Mouse (Mus musculus) lung, embryonic 16.5 days (tissue): ENCODE measurements around the gene Idi1. TPM values are rescaled to one million over a fixed set of nuclear protein-coding genes. Genes with fewer than 3 reads are reported as not detected.
"Not testable (repeated sequence)": the region's sequence is repeated elsewhere in the genome, so short reads cannot be mapped to it uniquely, and the experiment has no call there.

ENCODE experiments used
- ATAC-seq: fragments of 200-750 bp; cut with Nextera tagmentation; 2 replicates; pipeline ENCODE4 v1.8.0; 2017; ENCODE audit warnings: low read depth, mild to moderate bottlenecking, moderate library complexity
- H3K27ac ChIP-seq: fragments of 300-500 bp; sonication (generic); 2 replicates; pipeline ENCODE4 v1.5.1; 2014; ENCODE audit warnings: mild to moderate bottlenecking, control low read depth, low read length
- H3K27me3 ChIP-seq: fragments of 300-500 bp; sonication (generic); 2 replicates; pipeline ENCODE4 v1.6.1; 2014; ENCODE audit warnings: low read depth, low read length, mixed read lengths; ENCODE audit not compliant: control insufficient read depth, insufficient read depth
- H3K36me3 ChIP-seq: fragments of 300-500 bp; sonication (generic); 2 replicates; pipeline ENCODE4 v1.6.1; 2014; ENCODE audit warnings: low read length; ENCODE audit not compliant: control insufficient read depth, insufficient read depth
- H3K4me1 ChIP-seq: fragments of 300-500 bp; sonication (generic); replicated peaks from 2 replicates; pipeline ENCODE4 v1.6.1; 2014; ENCODE audit warnings: low read length, mixed read lengths; ENCODE audit not compliant: control insufficient read depth, insufficient read depth
- H3K4me2 ChIP-seq: fragments of 300-500 bp; sonication (generic); 2 replicates; pipeline ENCODE4 v1.6.1; 2014; ENCODE audit warnings: low read depth, low read length, control low read depth
- H3K4me3 ChIP-seq: fragments of 300-500 bp; sonication (generic); 2 replicates; pipeline ENCODE4 v1.5.1; 2014; ENCODE audit warnings: mild to moderate bottlenecking, low read length, control low read depth
- H3K9ac ChIP-seq: fragments of 300-500 bp; sonication (generic); 2 replicates; pipeline ENCODE4 v1.6.1; 2014; ENCODE audit warnings: low read length, control low read depth
- H3K9me3 ChIP-seq: fragments of 300-500 bp; sonication (generic); 2 replicates; pipeline ENCODE4 v1.6.1; 2016; ENCODE audit warnings: low read length; ENCODE audit not compliant: control insufficient read depth
- WGBS: fragments of 180-500 bp; shearing (Covaris S2); extraction: QIAGEN DNeasy Blood & Tissue Kit; methylation state at CpG from one replicate; pipeline ENCODE4 v1.1.7; 2014; 5-methylcytosine and 5-hydroxymethylcytosine counted together
- polyA plus RNA-seq: library from polyadenylated mRNA; unstranded; fragments of >200 nt; fragmentation: Nextera tagmentation; extraction: Ambion mirVana; gene quantifications from 2 replicates; pipeline ENCODE4 v1.2.1, GENCODE M21; 2015

Idi1 gene
- 54.2 and 59.9 TPM in 2 replicates for polyA plus RNA-seq

DNA sequence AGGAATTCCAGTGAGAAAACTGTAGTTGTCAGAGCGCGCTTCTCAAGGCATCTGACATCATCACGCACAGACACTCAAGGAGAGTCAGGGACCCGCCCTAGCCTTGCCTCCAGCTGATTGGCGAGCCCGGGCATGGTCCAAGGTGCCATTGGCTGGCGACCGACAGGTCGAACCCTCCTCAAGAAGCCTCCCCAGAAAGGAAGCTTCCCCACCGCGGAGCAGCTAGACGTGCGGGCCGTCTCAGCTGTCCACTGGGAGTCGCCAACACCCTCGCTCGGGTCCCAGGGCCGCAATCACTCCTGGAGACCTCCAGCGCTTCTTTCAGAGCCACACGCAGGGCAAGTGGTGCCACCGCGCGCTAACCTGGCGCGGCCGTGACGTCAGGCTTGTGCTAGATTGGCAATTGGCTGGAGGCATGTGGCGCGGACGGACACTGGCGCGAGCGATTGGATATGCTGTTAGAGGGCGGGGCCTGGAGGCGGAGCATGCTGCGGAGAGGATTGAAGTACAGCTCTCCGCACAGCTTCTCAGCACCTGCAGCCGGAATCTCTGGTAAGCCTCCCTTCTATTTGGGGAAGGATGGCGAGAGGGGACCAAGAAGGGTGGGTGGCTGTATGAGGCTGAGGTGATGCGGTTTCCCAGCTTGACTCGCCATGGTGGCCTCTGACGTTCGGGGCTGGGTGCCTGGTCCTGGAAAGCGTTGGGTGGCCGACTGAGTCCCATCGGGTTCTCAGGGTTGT is at the start of gene Idi1:
Idi1 (plus strand) TSS at position 57 of the 740 bp plus-strand sequence.
- peak within 1 kb of the TSS; percentile 76 for H3K9ac ChIP-seq
- H3K4me1 ChIP-seq: peaks cover 6% of the 10 kb centered on the region
- H3K9me3 ChIP-seq: no peaks in the 10 kb centered on the region
- H3K4me3 ChIP-seq: peak within 1 kb of the TSS; percentile 68
- peak within 1 kb of the TSS; percentile 82 for H3K4me2 ChIP-seq
- peak; percentile 100 for ATAC-seq
- no peaks in the 10 kb centered on the region for H3K27me3 ChIP-seq
- under 1% methylated on average over 46 of the region's 46 CpGs for WGBS
- peaks cover 13% of the 10 kb centered on the region for H3K36me3 ChIP-seq
- peak within 1 kb of the TSS; percentile 94 for H3K27ac ChIP-seq

DNA sequence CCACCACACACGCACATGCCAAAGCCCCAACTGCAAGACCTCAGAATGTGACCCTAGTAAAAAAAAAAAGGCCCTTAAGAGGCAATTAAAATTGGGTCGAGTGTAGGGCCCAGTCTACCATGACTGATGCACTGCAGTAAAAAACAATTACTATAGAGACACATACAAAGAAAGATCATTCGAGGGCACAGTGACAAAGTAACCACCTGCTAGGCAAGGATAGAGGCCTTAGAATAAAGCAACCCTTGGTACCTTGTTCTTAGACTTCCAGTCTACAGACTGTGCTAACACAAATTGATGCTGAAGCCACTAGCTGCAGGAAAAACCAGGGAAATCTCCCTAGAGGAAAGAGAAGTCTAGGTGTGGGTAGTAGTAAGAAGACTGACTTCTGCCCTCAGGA is 46.9 kb upstream of the Idi1 start:
- Histone ChIP-seq H3K4me1 (no peaks in the 10 kb centered on the region), H3K4me3 (no peak overlapping the region), H3K4me2 (no peak overlapping the region), H3K36me3 (peaks cover 29% of the 10 kb centered on the region), H3K27me3 (no peaks in the 10 kb centered on the region), H3K27ac (no peak overlapping the region), H3K9ac (no peak overlapping the region), H3K9me3 (no peaks in the 10 kb centered on the region)
- WGBS: 70% methylated on average over 3 of the region's 3 CpGs
- no peak for ATAC-seq

DNA sequence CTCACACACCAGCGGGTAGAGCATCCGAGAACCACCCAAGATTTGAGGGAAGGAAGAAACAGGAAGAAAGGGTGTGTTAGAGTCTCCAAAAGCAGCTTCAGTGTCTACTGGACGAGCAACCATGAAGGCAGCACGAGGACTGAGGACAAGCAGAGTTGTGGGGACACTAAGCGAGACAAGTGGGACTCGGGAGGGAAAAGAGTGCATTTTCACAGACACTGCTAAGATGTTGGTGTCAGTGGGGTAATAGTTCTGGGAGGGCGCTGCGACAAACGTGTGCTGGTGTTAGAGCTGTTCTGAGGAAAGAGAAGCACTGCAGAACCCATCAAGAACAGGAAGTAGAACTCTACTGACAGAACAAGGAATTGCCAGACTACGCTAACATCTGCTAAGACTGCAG is 46.2 kb upstream of the Idi1 start:
- 80% methylated on average over 10 of the region's 10 CpGs for WGBS
- no peak overlapping the region for H3K4me3 ChIP-seq
- H3K4me2 ChIP-seq: no peak overlapping the region
- no peak for ATAC-seq
- H3K4me1 ChIP-seq: no peaks in the 10 kb centered on the region
- peaks cover 29% of the 10 kb centered on the region for H3K36me3 ChIP-seq
- H3K9ac ChIP-seq: no peak overlapping the region
- no peaks in the 10 kb centered on the region for H3K27me3 ChIP-seq
- peak overlapping the region; percentile 67 for H3K27ac ChIP-seq
- H3K9me3 ChIP-seq: no peaks in the 10 kb centered on the region

DNA sequence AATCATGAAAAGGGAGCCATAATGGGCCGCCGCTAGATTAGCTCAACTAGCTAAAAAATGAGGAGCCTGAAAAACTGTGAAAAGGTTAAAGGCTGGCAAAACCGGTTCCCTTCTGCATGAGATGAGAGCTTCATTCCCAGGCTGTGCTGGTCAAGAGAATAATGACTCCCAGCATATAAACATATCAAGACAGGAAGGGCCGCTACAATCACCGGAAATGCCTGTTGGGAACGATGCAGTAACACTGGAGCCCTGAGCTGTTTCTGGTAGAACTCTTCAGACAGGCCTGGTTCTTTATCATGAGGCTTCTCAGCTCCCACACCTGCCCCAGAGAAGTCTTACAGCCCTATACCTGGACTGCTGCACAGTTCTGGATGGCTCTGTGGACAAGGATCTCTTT is 45.4 kb upstream of the Idi1 start:
- Histone ChIP-seq H3K27ac (peak overlapping the region; percentile 67), H3K4me1 (no peaks in the 10 kb centered on the region), H3K27me3 (no peaks in the 10 kb centered on the region), H3K36me3 (peaks cover 23% of the 10 kb centered on the region), H3K4me2 (no peak overlapping the region), H3K9me3 (no peaks in the 10 kb centered on the region), H3K9ac (no peak overlapping the region), H3K4me3 (no peak overlapping the region)
- ATAC-seq: peak; percentile 80
- WGBS: 69% methylated on average over 6 of the region's 6 CpGs

DNA sequence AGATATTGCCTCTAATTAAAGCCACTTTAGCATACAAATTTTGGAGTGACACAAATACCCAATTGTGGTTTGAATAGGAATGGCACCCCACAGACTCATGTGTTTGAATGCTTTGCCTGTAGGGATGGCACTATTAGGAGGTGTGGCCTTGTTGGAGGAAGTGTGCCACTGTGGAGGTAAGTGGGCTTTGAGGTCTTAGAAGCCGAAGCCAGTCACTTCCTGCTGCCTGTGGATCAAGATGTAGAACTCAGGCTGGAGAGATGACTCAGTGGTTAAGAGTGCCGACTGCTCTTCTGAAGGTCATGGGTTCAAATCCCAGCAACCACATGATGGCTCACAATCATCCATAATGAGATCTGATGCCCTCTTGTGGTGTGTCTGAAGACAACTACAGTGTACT is 44.4 kb upstream of the Idi1 start:
- no peak overlapping the region for H3K4me2 ChIP-seq
- no peaks in the 10 kb centered on the region for H3K4me1 ChIP-seq
- WGBS: 80% methylated on average over 2 of the region's 2 CpGs
- H3K27ac ChIP-seq: peak overlapping the region; percentile 65
- no peak overlapping the region for H3K4me3 ChIP-seq
- no peak overlapping the region for H3K9ac ChIP-seq
- no peaks in the 10 kb centered on the region for H3K27me3 ChIP-seq
- ATAC-seq: no peak
- H3K36me3 ChIP-seq: peaks cover 19% of the 10 kb centered on the region
- no peaks in the 10 kb centered on the region for H3K9me3 ChIP-seq

DNA sequence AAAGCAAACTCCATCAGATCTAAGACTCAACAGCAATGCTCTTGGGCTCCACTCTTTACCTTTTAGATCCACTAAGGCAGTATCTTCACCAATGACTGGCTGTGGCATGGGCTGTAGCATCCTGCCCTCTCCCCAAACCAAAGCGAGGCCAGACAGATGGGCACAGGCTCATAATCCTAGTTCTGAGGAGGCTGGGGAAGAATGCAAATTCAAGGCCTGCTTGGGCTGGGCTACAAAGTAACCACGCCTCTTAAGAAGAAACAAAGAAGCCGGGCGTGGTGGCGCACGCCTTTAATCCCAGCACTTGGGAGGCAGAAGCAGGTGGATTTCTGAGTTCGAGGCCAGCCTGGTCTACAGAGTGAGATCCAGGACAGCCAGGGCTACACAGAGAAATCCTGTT is 43.5 kb upstream of the Idi1 start:
- not testable (repeated sequence) for H3K4me2 ChIP-seq, H3K9me3 ChIP-seq, H3K27ac ChIP-seq, H3K27me3 ChIP-seq, ATAC-seq, H3K4me1 ChIP-seq, H3K4me3 ChIP-seq, H3K9ac ChIP-seq
- 93% methylated on average over 7 of the region's 7 CpGs for WGBS
- H3K36me3 ChIP-seq: peaks cover 25% of the 10 kb centered on the region

DNA sequence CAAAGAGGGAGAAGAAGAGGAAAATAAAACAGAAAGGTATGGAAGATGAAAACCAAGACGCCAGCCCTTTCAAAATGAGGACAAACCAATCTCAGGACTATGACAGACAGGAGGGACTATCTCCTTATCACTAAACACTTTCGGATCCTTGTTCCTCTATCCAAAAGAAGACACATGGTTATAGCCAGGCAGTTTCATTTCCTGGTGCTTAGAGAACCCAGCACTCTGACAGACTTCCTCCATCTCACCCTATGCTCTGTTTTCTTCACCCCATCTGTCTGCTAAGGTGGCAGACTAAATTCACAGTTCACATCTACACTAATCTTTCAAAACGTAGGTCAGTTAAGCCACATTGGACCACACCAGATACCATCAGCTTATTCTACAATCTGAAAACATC is 43.0 kb upstream of the Idi1 start:
- no peaks in the 10 kb centered on the region for H3K4me1 ChIP-seq
- H3K9ac ChIP-seq: no peak overlapping the region
- no peak for ATAC-seq
- H3K27ac ChIP-seq: no peak overlapping the region
- H3K4me2 ChIP-seq: no peak overlapping the region
- H3K36me3 ChIP-seq: peaks cover 29% of the 10 kb centered on the region
- no peak overlapping the region for H3K4me3 ChIP-seq
- H3K9me3 ChIP-seq: no peaks in the 10 kb centered on the region
- H3K27me3 ChIP-seq: no peaks in the 10 kb centered on the region
- 85% methylated on average over 3 of the region's 3 CpGs for WGBS

DNA sequence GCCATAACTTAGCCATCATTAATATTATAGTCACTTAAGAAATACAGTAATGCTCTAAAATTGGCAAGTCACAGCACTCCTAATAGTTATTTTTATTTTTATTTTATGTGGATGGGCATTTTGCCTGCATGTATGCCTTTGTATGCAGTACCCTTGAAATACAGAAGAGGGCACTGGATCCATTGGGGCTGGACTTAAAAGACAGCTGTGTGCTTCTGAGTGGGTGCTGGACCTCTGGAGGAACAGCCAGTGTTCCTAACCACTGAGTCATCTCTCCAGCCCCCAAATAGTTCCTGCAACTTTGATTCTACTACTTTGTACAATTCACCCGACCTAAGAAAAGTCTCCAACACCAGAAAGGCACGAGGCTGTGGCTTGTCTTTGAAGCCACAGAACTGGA is 37.6 kb upstream of the Idi1 start:
- no peak overlapping the region for H3K4me2 ChIP-seq
- WGBS: 34% methylated on average over 2 of the region's 2 CpGs
- H3K36me3 ChIP-seq: peaks cover 38% of the 10 kb centered on the region

DNA sequence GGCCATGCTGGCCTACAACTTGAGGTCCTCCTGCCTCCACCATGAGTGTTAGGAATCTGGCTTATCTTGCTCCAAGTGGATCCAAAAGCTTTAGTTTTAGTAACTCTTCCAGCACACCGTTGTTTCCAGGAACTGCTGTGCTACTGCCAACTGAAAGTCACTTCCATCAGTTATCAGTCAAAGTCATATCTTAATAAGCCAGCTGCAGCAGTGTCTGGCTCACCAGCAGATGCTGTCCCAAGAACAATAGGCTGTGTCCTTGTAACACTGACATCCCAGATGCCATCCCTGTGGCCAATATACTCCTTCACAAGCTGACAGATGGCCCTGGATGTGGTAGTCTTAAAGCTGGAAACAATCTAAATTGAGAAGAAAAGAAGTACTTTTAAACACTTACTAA is 36.0 kb upstream of the Idi1 start:
- ATAC-seq: peak; percentile 47
- H3K36me3 ChIP-seq: peaks cover 40% of the 10 kb centered on the region
- 52% methylated on average over 1 of the region's 1 CpGs for WGBS

More for the DNA sequence above, 37.6 kb upstream of the Idi1 start:
- no peaks in the 10 kb centered on the region for H3K4me1 ChIP-seq
- ATAC-seq: no peak
- H3K9ac ChIP-seq: no peak overlapping the region
- no peaks in the 10 kb centered on the region for H3K9me3 ChIP-seq
- no peak overlapping the region for H3K4me3 ChIP-seq
- H3K27ac ChIP-seq: no peak overlapping the region
- H3K27me3 ChIP-seq: no peaks in the 10 kb centered on the region

More for the DNA sequence above, 36.0 kb upstream of the Idi1 start:
- Histone ChIP-seq H3K4me2 (no peak overlapping the region), H3K27me3 (no peaks in the 10 kb centered on the region), H3K9me3 (no peaks in the 10 kb centered on the region), H3K4me1 (no peaks in the 10 kb centered on the region), H3K9ac (no peak overlapping the region), H3K27ac (no peak overlapping the region), H3K4me3 (no peak overlapping the region)
